Mouse (Mus musculus) CH12.LX (cell line): ENCODE data around the gene Gm13212.
"Not testable (repeated sequence)": the region's sequence is repeated elsewhere in the genome, so short reads cannot be mapped to it uniquely, and the experiment has no call there.

Source experiments
- CHD2 ChIP-seq: IDR thresholded peaks from 2 replicates; pipeline ENCODE4 v1.6.1; 2011; ENCODE audit warnings: low read length, improper control_type of control experiment
- CTCF ChIP-seq, 2 experiments: IDR thresholded peaks in 1 of 2; conservative IDR thresholded peaks in 1 of 2; 2 replicates each; pipeline ENCODE4 v1.5.1; 2011 to 2012; ENCODE audit warnings: low read depth in 2 of 2, low read length in 2 of 2, improper control_type of control experiment in 1 of 2, inconsistent platforms in 1 of 2, mild to moderate bottlenecking in 1 of 2, moderate library complexity in 1 of 2
- EP300 ChIP-seq: IDR thresholded peaks from 2 replicates; pipeline ENCODE4 v1.6.1; 2011; ENCODE audit warnings: low read length, improper control_type of control experiment
- ETS1 ChIP-seq: conservative IDR thresholded peaks from 2 replicates; pipeline ENCODE4 v1.6.1; 2012; ENCODE audit warnings: low read depth, mild to moderate bottlenecking, inconsistent platforms, low read length, improper control_type of control experiment, moderate library complexity
- GABPA ChIP-seq: IDR thresholded peaks from 2 replicates; pipeline ENCODE4 v1.6.1; 2012; ENCODE audit warnings: low read depth, low read length, improper control_type of control experiment, inconsistent platforms; ENCODE audit not compliant: insufficient replicate concordance
- HCFC1 ChIP-seq: IDR thresholded peaks from 2 replicates; pipeline ENCODE4 v1.6.1; 2012; ENCODE audit warnings: low read depth, mild to moderate bottlenecking, inconsistent platforms, low read length, improper control_type of control experiment
- MAX ChIP-seq: IDR thresholded peaks from 2 replicates; pipeline ENCODE4 v1.6.1; 2011; ENCODE audit warnings: low read length, improper control_type of control experiment
- PAX5 ChIP-seq: IDR thresholded peaks from 2 replicates; pipeline ENCODE4 v1.6.1; 2012; ENCODE audit warnings: low read length, inconsistent platforms, mixed read lengths
- POLR2A ChIP-seq: IDR thresholded peaks from 2 replicates; pipeline ENCODE4 v1.6.1; 2011; ENCODE audit warnings: low read depth, mild to moderate bottlenecking, improper control_type of control experiment, low read length
- POLR2AphosphoS2 ChIP-seq: IDR thresholded peaks from 2 replicates; pipeline ENCODE4 v1.6.1; 2011; ENCODE audit warnings: low read depth, low read length, improper control_type of control experiment
- UBTF ChIP-seq: IDR thresholded peaks from 2 replicates; pipeline ENCODE4 v1.6.1; 2012; ENCODE audit warnings: low read depth, mild to moderate bottlenecking, inconsistent platforms, low read length, improper control_type of control experiment, moderate library complexity
- USF1 ChIP-seq: IDR thresholded peaks from 2 replicates; pipeline ENCODE4 v1.6.1; 2014; ENCODE audit warnings: low read depth, mild to moderate bottlenecking, inconsistent platforms, low read length, improper control_type of control experiment
- ZC3H11A ChIP-seq: IDR thresholded peaks from 2 replicates; pipeline ENCODE4 v1.6.1; 2012; ENCODE audit warnings: low read depth, mild to moderate bottlenecking, inconsistent platforms, low read length, improper control_type of control experiment
- ZNF384 ChIP-seq: IDR thresholded peaks from 2 replicates; pipeline ENCODE4 v1.6.1; 2012; ENCODE audit warnings: low read depth, low read length, improper control_type of control experiment, inconsistent platforms

DNA sequence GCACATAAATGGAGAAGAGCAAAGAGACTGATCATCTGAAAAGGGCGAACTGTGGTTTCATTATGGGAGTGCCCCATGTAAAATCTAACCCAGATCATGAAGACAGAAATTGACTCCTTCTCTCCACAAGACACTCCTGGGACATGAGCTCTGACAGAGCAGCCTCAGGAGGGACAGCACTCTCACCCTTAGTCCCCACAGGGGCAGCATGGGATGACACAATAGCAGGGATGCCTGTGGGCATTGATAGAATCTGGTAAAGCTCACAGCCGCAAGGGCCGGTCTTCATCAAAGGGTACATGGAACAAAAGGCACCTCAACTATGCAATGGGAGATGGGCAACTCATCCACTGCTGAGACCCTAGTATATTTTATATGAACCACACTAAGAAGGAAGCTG, 38.5 kb upstream of the Gm13212 start:
- TF ChIP-seq POLR2A; ZNF384; EP300; CTCF (conservative IDR thresholded peaks at IDR 0.05 in 1 of 2, IDR thresholded peaks at IDR 0.05 in 1 of 2; ENCODE audit: low read depth in 2 of 2, low read length in 2 of 2); POLR2AphosphoS2; HCFC1; ETS1; MAX; GABPA; ZC3H11A; UBTF; PAX5; CHD2; USF1: not testable (repeated sequence)
